Mouse (Mus musculus) kidney, adult 18-20 months (tissue): ENCODE results near the gene Ap4b1.

Experiments used
- DNase-seq: peaks from one replicate; pipeline ENCODE4 v3.0.0; 2021

The Ap4b1 gene

DNA sequence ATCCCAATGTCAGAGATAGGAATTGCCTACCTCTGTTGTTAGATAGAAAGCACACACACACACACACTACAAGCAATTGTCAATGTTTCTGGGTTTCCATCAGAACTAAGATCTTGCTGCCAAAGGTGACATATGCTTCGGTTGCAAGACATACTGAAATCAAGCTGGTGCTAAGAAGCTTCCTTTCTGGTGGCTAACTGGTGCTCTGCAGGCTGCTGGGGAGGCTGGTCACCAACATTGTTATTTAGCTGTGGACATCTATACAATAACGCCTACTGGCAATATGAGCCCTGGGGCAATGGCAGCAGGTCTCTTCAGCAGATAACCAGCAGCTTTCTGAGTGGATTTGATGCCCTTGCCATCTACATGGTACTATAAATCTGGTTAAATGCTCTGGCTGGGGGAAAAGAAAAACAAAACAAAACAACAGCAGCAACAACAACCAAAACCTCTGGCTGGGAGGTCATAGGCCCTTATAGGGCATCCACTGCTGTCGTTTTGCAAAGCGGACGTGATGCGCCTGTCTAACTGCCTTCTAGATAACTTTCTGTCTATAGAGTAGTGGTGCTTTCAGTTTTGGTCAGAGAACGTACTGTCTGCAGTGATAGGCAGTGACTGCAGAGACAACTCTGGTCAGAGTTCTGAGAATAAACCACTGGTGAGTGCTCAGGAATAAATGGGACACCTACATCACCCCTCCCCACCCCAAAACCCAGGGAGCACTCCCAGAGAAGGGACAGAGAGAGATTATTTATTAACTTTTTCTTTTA, 47.9 kb downstream of the Ap4b1 start:
- DNase-seq, result no peak

DNA sequence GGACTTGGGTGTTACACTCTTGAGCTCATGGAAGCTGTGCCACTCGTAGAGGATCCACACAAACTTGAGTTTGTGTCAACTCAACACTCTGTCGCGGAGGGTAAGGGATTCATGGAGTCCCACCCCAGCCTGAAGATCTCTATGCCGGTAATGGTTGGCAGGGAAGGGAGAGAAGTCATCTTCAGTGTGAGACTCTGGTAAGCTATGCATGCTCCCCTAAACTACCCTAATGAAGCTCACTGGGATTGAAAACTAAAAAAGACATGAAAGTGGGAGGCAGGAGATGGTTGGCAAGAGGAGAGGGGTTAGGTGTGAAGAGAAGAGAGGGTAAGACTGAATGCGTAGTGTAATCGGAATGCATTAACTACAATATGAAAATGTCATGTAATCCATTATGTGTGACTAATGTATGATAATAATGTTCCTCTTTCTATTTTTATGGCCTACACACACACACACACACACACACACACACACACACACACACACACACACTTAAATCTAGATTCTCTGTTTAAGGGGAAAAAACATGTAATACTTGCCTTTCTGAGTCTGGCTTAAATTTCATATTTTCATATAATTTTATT, 48.8 kb downstream of the Ap4b1 start:
- DNase-seq, result no peak

DNA sequence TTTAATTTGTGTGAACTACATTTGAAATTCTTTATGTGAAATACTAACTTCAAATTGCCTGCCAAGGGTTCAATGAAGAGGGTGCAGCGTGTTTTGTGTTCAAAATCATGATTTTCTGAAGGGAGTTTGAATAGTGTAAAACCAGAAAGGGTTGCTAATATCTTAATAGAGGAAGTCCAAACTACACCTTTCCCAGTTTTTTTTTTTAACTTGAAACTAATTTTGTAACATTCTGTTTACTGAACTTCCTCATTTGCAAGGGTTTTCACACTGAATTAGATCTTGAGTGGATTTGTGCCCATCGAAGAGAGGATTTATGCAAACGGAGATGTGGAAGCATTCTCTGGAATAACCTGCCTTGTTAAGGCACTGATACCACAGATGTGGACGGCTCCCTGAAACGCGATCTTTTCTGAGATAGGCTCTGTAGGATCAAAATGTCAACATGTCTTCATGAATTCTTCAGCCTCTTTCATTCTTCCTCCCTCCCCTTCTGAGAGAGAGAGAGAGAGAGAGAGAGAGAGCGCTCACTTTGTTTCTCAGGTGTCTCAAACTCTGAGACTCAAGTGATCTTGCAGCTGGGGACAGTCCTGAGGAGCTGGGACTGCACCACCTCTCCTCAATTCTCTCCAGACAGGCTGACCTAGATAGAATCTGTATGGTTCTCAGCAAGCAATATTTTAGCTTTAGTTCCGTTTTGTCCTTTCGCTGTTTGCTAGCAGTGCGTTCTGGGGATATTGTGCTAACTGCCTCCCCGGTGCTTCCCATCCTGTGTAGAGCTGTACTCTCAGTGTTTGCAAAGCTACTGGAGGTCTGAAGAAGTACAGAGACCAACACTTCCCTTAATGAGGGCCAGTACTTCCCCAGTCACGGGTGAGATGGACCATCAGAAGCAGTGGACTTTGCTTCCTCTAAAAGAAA, 49.8 kb downstream of the Ap4b1 start, which contains the start of gene Ptpn22:
TSS of gene Ptpn22 (plus strand) at position 915 of the 921 bp plus-strand sequence.
- peak; percentile 11 for DNase-seq

DNA sequence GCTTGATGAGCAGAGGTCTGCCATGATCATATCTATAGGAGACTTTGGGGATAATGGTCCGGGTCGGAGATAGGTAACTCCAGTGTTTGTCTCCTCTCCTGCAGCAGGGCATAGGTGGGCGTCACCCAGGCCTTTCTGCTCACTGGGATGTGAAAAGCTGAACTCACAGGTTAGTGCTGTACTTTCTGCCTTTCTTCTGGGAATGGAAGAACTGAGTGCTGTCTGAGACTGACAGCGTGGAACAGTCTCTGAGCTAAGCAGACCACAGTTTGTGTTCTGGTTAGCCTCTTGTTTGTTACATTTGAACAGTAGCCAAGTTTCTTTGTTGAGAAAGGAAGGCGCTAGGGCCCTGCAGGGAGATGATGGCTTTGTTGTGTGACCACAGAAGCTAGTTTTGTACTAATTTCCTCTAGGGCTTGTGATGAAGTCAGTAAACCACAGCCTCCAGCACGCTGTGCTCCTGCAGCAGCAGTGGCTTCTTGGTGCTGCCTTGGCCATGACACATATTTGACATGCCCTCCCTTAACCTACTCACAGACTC, 50.6 kb downstream of the Ap4b1 start:
- DNase-seq, result peak; percentile 30

DNA sequence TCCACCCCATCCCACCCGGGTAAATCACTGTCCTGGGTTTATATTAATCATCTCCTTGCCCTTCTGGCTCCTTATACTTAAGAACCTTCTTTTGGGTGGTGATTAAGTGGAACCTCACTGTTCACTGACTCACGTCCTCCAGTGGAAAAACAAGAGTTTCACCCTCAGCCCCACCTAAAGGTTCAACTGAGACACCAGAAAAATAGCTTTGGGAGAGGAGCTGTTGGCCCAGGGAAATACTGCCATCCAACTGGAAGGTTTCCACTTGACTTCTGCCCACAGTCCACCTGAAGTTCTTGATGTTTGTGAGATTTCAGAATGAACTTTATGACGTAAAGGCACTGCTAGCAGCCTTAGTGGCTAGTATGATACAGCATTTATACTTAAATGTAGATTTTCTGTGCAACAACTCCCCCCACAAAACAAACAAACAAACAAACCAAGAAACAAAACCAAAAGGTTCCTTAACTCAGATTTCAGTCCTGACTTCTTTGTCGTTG, 53.5 kb downstream of the Ap4b1 start:
- DNase-seq, result no peak

DNA sequence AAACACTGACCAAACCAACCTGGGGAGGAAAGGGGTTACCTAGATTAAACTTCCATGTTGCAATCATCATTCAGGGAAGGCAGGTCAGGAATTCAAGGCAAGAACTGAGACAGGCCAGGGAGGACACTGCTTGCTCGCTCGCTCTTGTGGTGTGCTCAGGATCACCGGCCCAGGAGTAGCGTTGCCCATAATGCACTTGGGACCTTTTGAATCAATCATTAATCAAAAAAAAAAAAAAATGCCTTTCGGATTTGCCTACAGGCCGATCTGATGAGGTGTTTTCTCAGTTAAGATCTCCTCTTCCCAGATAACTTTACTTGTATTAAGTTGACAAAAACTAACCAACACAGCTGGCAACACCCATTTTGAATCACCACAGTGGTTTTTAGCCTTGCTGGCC, 54.9 kb downstream of the Ap4b1 start:
- DNase-seq, result peak; percentile 29

DNA sequence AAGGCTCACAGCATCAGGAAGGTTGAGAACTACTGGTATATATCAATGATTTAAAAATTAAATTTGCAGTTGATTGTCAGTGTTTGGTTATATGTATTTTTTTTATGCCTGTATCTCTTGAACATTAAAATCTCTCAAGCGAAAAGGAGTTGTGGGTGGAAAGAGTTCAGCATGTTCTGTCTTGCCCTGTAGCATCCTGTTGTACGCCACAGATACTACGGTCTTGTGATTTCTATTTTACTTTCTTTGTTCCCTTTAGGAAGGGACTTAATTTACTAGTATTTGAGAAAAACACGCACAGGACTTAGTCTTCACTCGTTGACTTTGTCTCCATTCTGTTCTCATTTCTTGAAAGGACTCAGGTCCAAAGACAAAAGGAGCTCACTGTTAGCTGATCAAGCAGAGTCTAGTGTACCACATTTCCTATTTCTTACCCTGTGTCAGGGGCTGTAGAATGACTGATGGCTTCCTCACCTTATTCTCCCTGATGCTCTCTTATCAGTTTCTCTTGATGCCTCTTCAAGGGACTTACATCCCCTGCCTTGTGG, 58.2 kb downstream of the Ap4b1 start:
- no peak for DNase-seq

DNA sequence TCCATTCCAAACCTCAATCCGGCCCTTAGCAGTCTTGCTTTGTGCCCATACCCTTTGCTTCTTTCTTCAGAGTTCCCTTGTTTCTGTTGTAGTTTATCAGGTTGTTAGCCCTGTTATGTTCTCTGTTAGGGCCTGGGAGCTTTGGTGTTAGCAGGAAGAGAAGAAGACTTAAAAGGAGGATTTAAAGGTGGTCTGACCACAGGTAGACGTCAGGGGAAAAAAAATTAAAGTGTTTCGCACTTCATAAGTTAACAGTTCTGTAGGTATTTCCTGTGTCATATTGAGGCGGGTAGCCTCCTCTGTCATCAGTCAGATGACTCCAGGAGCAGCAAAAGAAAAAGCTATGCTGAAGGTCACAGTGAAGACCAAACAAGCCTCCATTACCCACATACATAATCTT, 58.7 kb downstream of the Ap4b1 start:
- DNase-seq, result no peak
